In genomic region chr4:65694011-65694410, GRCm38 (mm10) we compare ENCODE assay signal across 14 mouse cellular contexts.
"Had no signal": no experiment of that assay in that cellular context is flagged by ENCODE, and none has a peak within 500 bp of the region (broad histone marks: within the 10 kb centered on the region; RNA-seq: fewer than 3 reads in every experiment).

No protein-coding gene starts in this region.

- H3K9ac ChIP-seq: lung, embryonic 14.5 days; neural tube, embryonic 15.5 days had no signal

- H3K27ac ChIP-seq: layer of hippocampus, adult 2 months; left cerebral cortex, adult 2 months; limb, embryonic 10.5 days; midbrain, embryonic 10.5 days; neural tube, embryonic 15.5 days had no signal

- DNase-seq: kidney, postnatal 10 days; kidney, postnatal 4 days; lung, embryonic 14.5 days; lung, postnatal 10 days; lung, postnatal 4 days; midbrain, embryonic 14.5 days; right cerebral cortex, postnatal 14 days had no signal

- H3K4me3 ChIP-seq: layer of hippocampus, adult 2 months; left cerebral cortex, adult 2 months; limb, embryonic 10.5 days; midbrain, embryonic 10.5 days; myocyte; neural tube, embryonic 15.5 days had no signal

- H3K27me3 ChIP-seq: neural tube, embryonic 15.5 days had no signal

- H3K4me2 ChIP-seq: liver, embryonic 11.5 days; lung, embryonic 14.5 days; neural tube, embryonic 15.5 days had no signal

- H3K4me1 ChIP-seq: limb, embryonic 10.5 days; midbrain, embryonic 10.5 days; neural tube, embryonic 15.5 days had no signal

- H3K36me3 ChIP-seq: limb, embryonic 10.5 days; midbrain, embryonic 10.5 days; neural tube, embryonic 15.5 days had no signal

- H3K9me3 ChIP-seq: limb, embryonic 10.5 days; midbrain, embryonic 10.5 days; neural tube, embryonic 15.5 days had no signal
